Mouse (Mus musculus): ENCODE measurements around the gene Olfr446.

Olfr446 gene

DNA sequence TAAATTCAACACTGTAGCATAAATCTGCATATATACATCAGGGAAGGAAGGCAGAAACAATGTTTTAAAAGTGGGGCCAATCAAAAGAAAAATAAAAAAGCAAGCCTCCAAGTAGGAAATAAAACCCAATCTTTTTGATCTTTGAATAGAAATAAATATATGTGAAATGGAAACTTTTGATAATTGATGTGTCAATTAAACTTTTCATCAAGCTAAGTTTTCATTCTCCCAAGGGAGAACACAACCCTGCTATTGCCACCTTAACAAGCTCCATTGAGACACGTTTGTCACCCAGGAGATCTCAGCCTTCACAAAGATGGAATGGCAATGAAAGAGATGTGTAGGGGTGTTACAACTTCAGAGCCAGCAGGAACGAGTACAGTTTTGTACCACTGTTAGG is at the start of gene Olfr446:
TSS of gene Olfr446 (plus strand) at position 301 of the 400 bp plus-strand sequence.
- DNase-seq (ENCODE audit: low spot score): no peak

DNA sequence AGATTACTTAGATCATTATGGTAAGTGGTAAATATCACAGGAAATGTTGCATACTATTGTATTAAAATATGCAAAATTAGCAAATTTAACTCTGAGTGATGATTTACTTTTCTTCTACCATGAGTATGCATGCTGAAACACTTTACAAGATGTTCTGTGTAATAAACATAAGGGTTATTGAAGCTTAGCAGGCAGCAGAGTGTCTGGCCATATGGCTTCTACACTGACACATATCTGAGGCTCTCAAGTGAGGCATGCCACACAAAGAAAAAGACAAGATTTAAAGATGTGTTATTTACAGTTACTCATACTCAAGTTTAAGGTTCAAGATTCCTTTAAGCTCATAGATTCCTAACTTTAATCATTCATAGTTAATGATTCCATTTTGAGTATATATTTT is 44.9 kb upstream of the Olfr446 start:
- DNase-seq (ENCODE audit: low spot score): no peak

DNA sequence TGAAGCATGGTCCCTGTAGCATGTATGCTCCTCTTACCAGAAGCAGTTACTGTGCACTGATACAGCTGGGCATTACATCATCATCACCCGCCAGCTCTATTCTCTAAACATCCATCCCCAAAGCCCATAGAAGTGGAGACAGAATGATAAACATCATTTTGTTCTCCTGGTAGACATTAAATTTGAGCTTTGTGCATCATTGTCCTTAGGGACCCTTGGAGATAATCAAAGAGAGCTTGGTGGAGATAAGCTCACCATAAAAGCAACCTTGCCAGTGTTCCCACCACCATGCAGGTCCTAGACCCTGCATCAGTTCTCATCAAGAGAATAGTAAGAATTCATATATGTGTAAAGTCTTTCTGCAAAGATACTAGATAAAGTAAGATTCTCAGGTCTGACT is 31.0 kb upstream of the Olfr446 start, which contains the start of gene Olfr448:
TSS of gene Olfr448 (plus strand) at position 301 of the 400 bp plus-strand sequence.
- no peak for DNase-seq (ENCODE audit: low spot score)

DNA sequence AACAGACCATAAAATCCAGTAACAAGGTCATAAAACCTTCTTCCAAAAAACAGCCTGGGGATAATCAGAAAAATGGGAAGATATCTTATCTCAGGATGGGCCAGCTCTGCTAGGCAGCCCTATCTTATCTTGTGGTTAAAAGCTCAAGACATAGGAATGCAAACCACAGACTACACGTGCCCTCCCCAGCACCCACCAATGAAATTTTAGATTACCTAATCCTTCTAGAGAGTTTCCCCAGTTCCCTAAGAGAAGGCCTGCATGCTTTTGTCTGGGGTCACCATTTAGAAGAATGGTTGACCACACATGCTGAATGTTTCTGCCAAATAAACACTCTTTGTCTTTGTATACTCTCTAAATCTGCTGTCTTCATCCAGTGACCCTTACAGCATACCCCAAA is 20.8 kb upstream of the Olfr446 start:
- DNase-seq (ENCODE audit: low spot score): no peak

DNA sequence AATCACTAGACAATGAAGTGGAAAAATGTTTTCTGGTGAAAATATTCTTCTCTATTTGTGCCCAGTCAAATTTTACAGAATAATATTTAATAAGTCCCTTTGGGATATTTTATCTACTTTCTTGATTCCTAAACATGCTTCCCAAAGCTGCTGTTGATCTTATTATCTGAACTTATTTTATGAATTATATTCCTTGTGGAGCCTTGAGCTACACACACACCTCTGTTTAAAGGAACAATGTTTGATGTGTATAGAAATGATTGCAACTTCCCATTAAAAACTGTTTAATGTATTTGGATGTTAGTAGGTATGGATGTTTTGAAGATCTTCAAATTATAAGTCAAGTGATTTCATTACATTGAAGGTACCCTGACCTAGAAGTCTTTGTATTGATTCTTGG is 12.6 kb upstream of the Olfr446 start, which contains the start of gene Olfr447:
TSS of gene Olfr447 (plus strand) at position 301 of the 400 bp plus-strand sequence.
- no peak for DNase-seq (ENCODE audit: low spot score)

DNA sequence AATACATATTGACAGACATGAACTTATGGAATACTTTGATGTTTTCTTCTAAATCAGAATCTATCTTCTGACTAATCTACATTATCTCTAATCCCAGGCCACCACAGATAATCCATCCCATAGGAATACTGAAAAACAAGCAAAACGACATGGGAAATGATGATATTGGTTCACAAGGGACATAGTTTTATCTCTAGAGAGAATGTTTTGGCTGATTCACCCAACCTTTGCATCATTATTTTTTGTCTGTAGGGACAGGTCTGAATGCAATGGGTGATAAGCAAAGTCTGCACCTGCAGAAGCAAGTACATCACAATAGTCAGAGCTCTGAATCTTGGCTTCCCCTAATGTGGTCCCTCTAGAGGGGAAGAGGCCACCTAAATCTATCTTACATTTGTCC is 27.6 kb downstream of the Olfr446 start, which contains the start of gene Olfr444:
TSS of gene Olfr444 (plus strand) at position 301 of the 400 bp plus-strand sequence.
- no peak for DNase-seq (ENCODE audit: low spot score)

DNA sequence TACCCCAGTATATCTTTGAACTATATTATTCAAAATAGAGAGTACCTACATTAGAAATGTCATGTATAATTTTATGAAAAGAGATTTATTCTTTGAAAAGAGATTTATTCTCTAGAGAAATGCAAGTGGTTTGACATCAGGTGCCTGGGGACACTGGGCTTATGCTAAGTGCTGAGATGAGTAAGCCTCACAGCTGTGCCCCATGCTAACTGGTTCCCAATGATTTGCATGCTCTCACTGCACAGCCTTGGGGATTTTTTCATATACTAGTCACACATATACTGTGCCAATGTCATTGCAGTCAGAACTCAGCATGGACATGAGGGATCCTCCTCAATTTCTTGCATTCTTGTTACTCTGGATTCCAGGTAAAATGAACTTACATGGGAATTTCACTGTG is 59.2 kb downstream of the Olfr446 start:
- no peak for DNase-seq (ENCODE audit: low spot score)
